Comparison of ENCODE assay signal across 8 mouse cellular contexts in the genomic region with DNA sequence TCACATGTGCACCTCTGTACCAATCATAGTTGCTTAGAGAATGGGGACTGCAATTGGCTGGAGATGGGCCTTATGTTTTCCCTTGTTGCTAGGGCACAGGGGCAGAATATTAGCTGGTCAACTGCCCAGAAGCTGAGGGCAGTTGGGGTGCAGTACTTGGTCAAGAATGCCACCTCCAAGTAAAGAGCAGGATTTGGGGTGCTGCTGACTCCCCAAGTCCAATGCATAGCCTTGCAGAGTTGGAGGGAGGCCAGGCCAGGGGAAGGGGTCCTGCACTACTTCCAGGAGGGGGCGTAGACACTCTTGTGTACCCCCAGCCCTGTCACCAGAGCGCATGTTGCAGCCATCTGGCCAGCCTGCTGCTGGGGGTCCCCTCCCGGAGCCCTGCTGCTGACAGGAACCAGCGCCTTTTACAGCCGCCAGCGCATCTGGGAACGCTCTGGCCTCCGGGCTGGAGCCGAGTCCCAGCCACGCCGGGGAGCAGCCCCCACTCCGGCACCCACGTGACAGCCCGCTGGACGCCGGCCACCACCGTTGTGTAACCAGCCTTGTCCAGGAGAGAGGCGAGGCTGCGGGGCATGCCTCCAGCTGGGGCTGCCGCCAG. TPM values are rescaled to one million over a fixed set of nuclear protein-coding genes. Genes with fewer than 3 reads are reported as not detected.
DNase-seq lines count a peak whose midpoint lies in the region; ATAC-seq lines count a peak whose summit lies in the region.

No protein-coding gene starts in this region.

- peak overlapping the region; percentile 14; the same call in 1 of the 2 replicates for H3K4me3 ChIP-seq in intestine, embryonic 16.5 days (ENCODE audit: low read length)

- peak overlapping the region; percentile 91 for H3K27ac ChIP-seq in intestine, embryonic 16.5 days (ENCODE audit: low read length)

- peak; percentile 99 for DNase-seq in adrenal gland, postnatal 10 days
- peak; percentile 39 for DNase-seq in embryo, embryonic 9.5 days (ENCODE audit: extremely low spot score)
- DNase-seq in gastrocnemius, postnatal 4 days (ENCODE audit: low spot score in 2 of 2): peak; percentile 97 to 98
- DNase-seq in left cerebral cortex, adult 9 months (ENCODE audit: low spot score in 2 of 2): peak; percentile 64 to 84
- peak; percentile 94 to 97 for DNase-seq in lung, postnatal 4 days
- DNase-seq in right cerebral cortex, postnatal 4 days: peak; percentile 80
- DNase-seq in thymus, postnatal 14 days: no peak

- no peaks in the 10 kb centered on the region for H3K36me3 ChIP-seq in intestine, embryonic 16.5 days (ENCODE audit: control insufficient read depth, insufficient read depth, low read length)

- H3K9me3 ChIP-seq in intestine, embryonic 16.5 days (ENCODE audit: control insufficient read depth, low read length): no peaks in the 10 kb centered on the region

- peak overlapping the region; percentile 42 for H3K4me2 ChIP-seq in intestine, embryonic 16.5 days (ENCODE audit: low read depth, low read length)

- WGBS in intestine, embryonic 16.5 days: 35% methylated on average over 20 of the region's 20 CpGs

- H3K27me3 ChIP-seq in intestine, embryonic 16.5 days (replicated peaks; ENCODE audit: control insufficient read depth, insufficient read depth, low read length): no peaks in the 10 kb centered on the region

- peaks cover 31% of the 10 kb centered on the region for H3K4me1 ChIP-seq in intestine, embryonic 16.5 days (ENCODE audit: control insufficient read depth, insufficient read depth, low read length)

- H3K9ac ChIP-seq in intestine, embryonic 16.5 days (ENCODE audit: low read depth, low read length): peak overlapping the region; percentile 52; the same call in 1 of the 2 replicates

- peak; percentile 92 for ATAC-seq in intestine, embryonic 16.5 days

RNA-seq across cellular contexts. Expression of a gene that starts 13.6 kb away (rescaled TPM):
- total RNA-seq in adrenal gland, postnatal 10 days (2021): 1 to 10 TPM in 1 of 2 experiments, under 1 TPM in 1; 0.90 to 1.4 TPM
- total RNA-seq in gastrocnemius, postnatal 4 days (2021): not detected
- polyA plus RNA-seq in intestine, embryonic 16.5 days (2015; fragmentation: Nextera tagmentation; extraction: Ambion mirVana): 0.55 and 0.67 TPM in 2 replicates

RNA-seq across cellular contexts. Expression of a gene that starts 37.3 kb away (rescaled TPM):
- 10 to 100 TPM; 27.2 to 42.9 TPM for total RNA-seq in adrenal gland, postnatal 10 days (2021)
- 10 to 100 TPM; 45.9 to 48.7 TPM for total RNA-seq in gastrocnemius, postnatal 4 days (2021)
- 7.3 and 8.3 TPM in 2 replicates for polyA plus RNA-seq in intestine, embryonic 16.5 days (2015; fragmentation: Nextera tagmentation; extraction: Ambion mirVana)
